Mouse (Mus musculus) heart, postnatal 4 days (tissue): Measurements from ENCODE around the gene Chd6. TPM values are rescaled to one million over a fixed set of nuclear protein-coding genes. Genes with fewer than 3 reads are reported as not detected.

Experiments
- DNase-seq: peaks from one replicate; pipeline ENCODE4 v3.0.0; 2021
- total RNA-seq, 2 experiments: library from RNA; stranded (reverse); gene quantifications; 2 replicates each; pipeline ENCODE4 v1.2.3; 2021

The Chd6 gene
- total RNA-seq, 2 experiments from 2014 or later: 58.2 to 59.6 TPM

DNA sequence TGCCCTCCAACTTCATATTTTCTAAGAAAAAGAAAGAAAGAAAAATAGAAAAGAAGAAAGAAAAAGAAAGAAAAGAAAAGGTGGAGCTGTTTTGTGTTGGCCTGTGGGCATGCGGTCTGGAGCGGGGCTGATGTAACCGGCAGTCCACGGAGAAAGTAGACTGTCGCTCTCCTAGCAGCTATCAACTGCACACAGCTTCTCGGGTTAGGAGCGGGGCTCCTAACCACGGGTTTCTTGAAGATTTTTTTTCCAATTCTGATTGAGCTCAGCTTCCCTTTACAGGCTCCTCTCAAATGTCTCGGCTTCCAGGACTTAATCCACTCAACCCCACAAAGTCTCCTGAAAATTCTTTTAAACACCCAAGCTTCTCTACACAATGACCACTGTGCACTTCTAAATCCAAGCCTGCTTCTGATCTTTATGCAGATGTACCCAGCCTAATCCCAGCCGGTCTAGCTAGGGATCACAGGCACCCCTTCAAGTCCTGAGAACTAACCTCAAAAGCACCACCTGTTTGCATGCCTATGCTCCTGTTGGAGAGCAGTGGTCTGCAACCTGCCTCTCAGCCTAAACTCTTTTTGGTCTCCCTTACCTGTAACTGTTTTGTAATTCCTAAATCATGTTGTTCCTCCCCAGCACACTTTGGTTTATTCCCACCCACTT, 42.6 kb downstream of the Chd6 start:
- DNase-seq: no peak

DNA sequence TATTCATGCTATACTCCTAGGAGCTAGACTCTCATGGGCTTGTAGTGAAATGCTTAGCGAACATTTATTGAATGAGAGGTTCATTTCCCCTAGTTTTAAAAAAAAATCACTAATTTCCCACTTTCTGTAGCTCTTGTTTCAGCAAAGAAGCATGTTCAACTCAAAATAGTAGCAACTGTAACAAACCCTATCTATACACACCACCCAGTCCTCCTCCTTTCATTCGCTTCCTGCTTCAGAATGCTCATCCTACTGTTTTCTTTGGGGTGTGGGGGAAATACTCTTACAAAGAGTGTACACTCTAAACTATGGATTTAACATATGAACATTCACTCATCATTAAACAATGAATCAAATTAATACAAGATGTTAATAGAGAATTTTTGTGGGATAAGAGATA, 43.3 kb downstream of the Chd6 start:
- no peak for DNase-seq

DNA sequence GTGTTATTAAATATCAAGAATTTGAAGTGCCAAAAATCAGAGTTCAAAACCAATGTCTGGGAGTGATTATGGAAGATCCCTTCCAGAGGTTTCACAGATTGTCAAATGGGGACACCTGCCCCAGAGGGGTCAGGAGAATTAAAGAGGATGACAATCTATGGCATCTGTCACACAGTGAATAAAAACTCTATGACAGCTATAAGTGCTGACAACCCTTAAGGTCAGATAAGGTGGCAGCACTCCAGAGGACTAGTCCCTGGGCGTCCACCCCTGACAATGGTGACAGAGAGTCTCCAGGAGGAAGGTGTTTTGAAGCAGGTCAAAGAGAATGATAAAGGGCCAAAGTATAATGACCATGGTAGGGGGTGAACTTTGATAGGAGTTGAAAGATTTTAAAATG, 44.0 kb downstream of the Chd6 start:
- DNase-seq: no peak

- no peak for DNase-seq
These were observed 50.0 kb downstream of the Chd6 start for GRCm38 (mm10) chr2:161058841-161059240.

GRCm38 (mm10) chr2:161053765-161054164, 55.1 kb downstream of the Chd6 start:
- no peak for DNase-seq

DNA sequence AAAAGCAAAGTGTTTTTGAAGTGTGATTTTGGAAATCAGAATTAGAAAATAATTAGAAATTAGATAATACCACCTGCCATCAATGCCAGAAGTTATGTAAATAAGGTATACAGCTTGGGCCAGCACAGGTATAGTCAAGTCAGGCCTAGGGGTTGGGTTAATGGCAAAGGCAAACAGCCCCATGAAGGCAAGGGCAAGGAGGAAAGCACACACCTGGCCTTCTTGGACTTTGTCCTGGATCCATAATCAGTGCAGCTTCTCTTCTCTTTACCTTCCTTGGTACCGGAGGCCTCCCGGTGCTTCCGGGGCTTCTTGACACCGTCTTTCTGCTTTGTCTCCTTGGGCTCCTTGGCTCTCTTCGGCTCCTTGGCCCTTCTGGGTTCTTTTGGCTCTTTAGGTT, 56.7 kb downstream of the Chd6 start:
- DNase-seq: no peak

- DNase-seq: no peak
These were observed 59.4 kb downstream of the Chd6 start for GRCm38 (mm10) chr2:161049426-161049825.

- DNase-seq: no peak
These were observed 64.2 kb downstream of the Chd6 start for GRCm38 (mm10) chr2:161044492-161045201.

GRCm38 (mm10) chr2:161042874-161043273, 66.0 kb downstream of the Chd6 start:
- no peak for DNase-seq

DNA sequence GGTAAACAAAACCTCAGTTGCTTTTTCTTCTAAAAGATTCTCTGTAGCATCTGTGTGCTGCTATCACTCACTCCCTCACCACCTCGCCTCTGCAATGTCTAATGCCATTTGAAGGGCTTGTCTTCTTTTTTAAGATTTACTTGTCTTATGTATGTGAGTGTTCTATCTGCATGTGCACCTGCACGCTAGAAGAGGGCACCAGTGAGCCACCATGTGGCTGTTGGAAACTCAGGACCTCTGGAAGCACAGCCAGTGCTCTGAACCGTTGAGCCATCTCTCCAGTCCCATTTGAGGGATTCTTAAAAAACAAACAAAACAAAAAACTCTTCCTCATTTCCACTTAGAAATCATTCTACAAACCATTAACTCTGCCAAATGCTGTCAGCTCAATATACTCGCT, 68.1 kb downstream of the Chd6 start:
- no peak for DNase-seq

GRCm38 (mm10) chr2:161037766-161038165, 71.1 kb downstream of the Chd6 start:
- DNase-seq: no peak

DNA sequence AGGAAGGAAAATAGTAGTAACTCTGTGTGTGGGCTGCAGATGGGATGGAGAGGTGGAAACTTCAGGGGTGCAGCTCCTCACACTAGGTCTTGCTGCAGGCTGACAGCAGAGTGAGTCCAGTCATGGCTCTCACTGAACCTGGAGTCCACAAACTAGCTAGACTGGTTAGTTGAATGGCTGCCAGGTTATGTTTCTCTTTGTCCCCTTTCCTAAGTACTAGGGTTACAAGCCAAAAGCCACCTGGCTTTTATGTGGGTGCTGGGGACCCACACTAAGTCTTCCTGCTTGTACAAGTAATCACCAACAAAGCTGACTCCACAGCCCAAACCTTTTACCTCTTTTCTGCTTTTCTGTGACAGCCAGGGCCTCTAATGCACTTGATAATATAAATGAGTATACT, 75.7 kb downstream of the Chd6 start:
- DNase-seq: no peak

DNA sequence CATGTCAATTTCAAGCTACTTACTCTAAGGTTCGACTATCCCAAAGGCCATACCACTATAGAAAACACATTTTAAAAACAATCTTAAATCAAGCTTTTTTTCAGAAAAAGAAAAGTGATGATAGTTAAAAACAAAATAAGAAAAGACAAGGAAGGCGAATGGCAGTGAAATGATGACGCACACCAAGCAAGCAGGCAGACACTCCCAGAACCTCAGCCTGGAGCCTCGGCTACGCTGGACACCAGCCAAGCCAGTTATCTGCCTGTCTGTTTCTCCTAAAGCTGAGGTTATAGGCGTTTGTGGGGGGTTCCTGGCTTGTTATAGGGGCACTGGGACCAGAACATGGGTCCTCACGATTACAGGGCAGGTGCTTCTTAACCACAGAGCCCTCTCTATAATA, 76.5 kb downstream of the Chd6 start:
- DNase-seq: peak; percentile 46

- no peak for DNase-seq
These were observed 84.3 kb downstream of the Chd6 start for GRCm38 (mm10) chr2:161024606-161025005.

- no peak for DNase-seq
These were observed 91.0 kb downstream of the Chd6 start for GRCm38 (mm10) chr2:161017913-161018312.

GRCm38 (mm10) chr2:161012577-161013251, 96.2 kb downstream of the Chd6 start:
- DNase-seq: no peak

DNA sequence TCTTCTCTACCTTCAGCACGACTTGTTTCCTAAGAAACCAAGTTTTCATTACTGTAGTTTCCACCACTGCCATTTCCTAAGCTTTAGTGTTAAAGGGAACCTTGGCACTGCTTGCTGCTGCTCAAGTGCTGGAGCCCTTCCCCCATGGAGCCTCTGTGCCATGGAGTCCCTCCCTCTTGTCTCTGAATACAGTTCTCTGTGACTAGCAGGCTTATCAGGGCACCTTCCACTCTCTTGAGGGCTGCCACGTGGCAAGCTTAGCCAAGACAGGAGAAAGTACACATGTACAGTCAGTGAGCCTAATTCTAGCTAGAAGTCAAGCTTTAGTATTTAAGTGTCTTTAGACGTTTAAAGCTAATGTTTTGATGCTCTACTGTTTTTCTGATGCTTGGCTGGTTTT, 104.5 kb downstream of the Chd6 start:
- DNase-seq: peak; percentile 57

DNA sequence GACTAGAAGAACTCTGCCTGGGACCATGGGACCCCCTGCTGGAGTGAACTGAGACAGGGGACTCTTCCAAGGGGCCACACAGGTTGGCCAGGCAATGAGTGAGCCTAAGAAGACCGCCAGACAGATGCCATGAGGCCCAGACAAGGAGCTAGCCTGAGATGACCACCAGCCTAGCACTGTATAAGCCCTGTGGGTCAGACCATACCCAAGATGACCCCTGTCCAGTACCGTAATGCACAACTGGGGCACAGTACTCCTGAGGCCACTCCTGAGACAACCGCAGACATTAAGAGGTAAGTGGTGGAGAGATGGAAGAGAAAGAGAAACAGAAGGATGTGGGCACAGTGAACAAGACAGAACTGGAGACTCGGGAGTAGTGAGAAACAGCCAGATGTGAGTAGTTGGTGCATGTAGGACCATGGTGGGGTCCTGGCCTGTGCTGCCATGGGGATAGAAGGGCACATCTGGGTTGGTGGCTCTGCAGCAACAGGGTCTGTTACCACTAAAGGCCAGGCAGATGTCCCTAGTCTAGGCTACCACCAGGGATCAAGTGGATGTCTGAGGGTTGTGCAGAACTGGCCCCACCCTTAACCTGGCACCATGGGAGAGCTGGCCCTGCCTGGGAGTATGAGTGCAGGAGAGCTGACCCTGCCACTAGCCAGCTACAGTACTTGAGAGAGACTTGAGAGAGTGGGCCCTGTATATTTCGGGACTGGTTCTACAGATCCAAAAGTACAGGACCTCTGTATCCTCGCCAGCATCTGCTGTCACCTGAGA, 111.7 kb downstream of the Chd6 start:
- DNase-seq: no peak

GRCm38 (mm10) chr2:160994181-160994580, 114.7 kb downstream of the Chd6 start:
- DNase-seq: no peak

GRCm38 (mm10) chr2:160992465-160992864, 116.4 kb downstream of the Chd6 start:
- no peak for DNase-seq

DNA sequence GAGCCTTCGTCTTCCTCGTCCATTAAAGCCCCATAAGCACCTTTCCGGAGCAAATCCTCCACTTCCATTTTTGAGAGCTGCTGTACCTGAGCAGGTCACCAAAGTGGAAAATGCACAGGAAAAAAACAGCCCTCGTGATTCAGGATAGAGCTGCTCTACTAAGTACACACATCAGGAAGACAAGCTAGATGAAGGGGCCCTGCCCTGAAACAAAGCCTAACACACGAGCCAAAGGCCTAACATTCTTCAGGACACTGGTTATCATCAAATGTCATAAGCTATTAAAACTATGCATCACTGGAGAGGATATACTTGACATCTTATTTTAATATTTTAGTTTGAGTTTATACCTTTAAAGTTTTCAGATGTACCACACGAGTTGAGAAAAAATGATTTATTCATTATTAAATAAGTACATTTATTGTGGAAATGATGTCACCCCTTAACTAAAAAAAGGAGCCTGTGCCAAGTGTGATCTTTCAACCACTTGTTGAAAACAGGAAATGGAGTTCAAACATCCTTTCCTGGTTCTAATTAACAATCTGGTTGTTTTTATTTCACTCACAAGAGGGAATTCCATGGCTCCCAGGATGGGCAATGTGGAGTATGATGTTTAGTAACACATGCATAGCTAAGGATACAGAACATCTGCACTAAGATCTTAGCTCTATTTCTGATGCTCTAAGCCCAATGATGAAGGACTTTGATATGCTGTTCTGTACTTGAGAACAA, 118.4 kb downstream of the Chd6 start:
- no peak for DNase-seq

DNA sequence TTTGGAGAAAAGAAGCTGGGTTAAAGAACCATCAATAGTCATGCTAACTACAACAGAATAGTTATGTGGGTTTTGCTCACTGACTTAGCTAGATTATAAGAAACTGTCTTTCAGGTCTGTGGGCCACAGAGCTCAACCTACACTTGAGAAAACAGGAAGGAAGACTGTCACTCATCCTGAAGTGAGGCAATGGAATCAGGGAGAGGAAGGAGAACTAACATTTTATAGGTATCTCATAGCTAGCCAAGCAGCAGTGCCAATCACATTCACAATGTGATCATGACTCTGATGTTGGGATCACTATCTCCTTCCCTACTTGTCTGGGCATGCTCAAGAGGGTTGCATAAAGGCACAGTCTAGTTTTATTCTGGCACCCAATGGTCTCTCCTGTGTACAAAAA, 121.4 kb downstream of the Chd6 start:
- DNase-seq: no peak
